Mouse (Mus musculus) brain, embryonic 14.5 days (tissue): ENCODE data around the gene Tpgs1.
"Not testable (repeated sequence)": the region's sequence is repeated elsewhere in the genome, so short reads cannot be mapped to it uniquely, and the experiment has no call there.

Source experiments
- CTCF ChIP-seq: fragments of 200-500 bp; IDR thresholded peaks from 2 replicates; pipeline ENCODE4 v1.5.1; 2012; ENCODE audit warnings: inconsistent platforms, mild to moderate bottlenecking, moderate library complexity, borderline replicate concordance; ENCODE audit not compliant: insufficient read depth, insufficient read length; ENCODE audit errors: extremely low read depth
- POLR2A ChIP-seq: fragments of 200-500 bp; IDR thresholded peaks from 2 replicates; pipeline ENCODE4 v1.6.1; 2012; ENCODE audit warnings: mild to moderate bottlenecking, inconsistent platforms, borderline replicate concordance; ENCODE audit not compliant: poor library complexity, insufficient read depth, insufficient read length, severe bottlenecking; ENCODE audit errors: extremely low read depth

DNA sequence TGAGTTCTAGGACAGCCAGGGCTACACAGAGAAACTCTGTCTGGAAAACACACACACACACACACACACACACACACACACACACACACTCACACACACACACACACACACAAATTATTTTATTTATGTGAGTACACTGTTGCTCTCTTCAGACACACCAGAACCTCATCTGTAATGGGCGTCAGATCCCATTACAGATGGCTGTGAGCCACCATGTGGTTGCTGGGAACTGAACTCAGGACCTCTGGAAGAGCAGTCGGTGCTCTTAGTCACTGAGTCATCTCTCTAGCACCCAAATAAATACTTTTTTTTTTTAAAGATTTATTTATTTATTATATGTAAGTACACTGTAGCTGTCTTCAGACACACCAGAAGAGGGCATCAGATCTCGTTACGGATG, 33.8 kb downstream of the Tpgs1 start:
- not testable (repeated sequence) for TF ChIP-seq POLR2A, CTCF
